Mouse (Mus musculus) heart, postnatal 0 days (tissue): ENCODE results near the gene Ppm1m.

ENCODE experiments used
- CTCF ChIP-seq: IDR thresholded peaks from 2 replicates; pipeline ENCODE4 v1.5.1; 2016; ENCODE audit warnings: antibody characterized with exemption, control low read depth, low read depth
- EP300 ChIP-seq: IDR thresholded peaks from 2 replicates; pipeline ENCODE4 v1.6.1; 2016; ENCODE audit warnings: antibody characterized with exemption, low read depth

DNA sequence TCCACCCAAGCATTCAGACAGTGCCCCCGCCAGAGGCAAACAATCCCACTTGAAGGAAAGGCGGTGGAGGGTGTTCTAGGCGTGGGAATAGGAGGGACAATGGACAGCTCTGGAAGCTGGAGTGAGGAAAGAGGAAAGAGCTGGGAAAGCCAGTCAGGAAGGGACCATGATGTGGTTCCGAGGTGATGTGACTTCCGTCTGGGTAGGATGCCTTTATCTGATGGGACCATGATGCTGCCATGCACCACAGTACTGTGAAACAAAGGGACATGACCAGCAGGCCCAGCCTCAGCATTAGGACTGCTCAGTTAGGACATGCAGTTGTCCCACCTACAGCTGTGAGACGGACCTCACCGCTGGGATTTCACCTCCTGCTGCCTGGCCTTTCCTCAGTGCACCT lies 31.7 kb upstream of the Ppm1m start:
- TF ChIP-seq CTCF, result no peak
- TF ChIP-seq EP300, result no peak
